Mouse (Mus musculus): ENCODE measurements around the gene Ly6g6d. TPM values are rescaled to one million over a fixed set of nuclear protein-coding genes. Genes with fewer than 3 reads are reported as not detected.

The Ly6g6d gene
- total RNA-seq, 4 experiments from 2014 or later = 0.46 to 0.68 TPM; not detected in 2

GRCm38 (mm10) chr17:35097164-35097655, 19.3 kb upstream of the Ly6g6d start:
- no peak for DNase-seq

GRCm38 (mm10) chr17:35096597-35096996, 18.7 kb upstream of the Ly6g6d start:
- no peak for DNase-seq

GRCm38 (mm10) chr17:35094475-35095365, 16.9 kb upstream of the Ly6g6d start:
- DNase-seq = no peak

- DNase-seq = no peak
Measured at GRCm38 (mm10) chr17:35092403-35093198, 14.7 kb upstream of the Ly6g6d start.

- DNase-seq = peak; percentile 33
Measured at GRCm38 (mm10) chr17:35090166-35090932, 12.5 kb upstream of the Ly6g6d start.

- DNase-seq = peak; percentile 90
Measured at GRCm38 (mm10) chr17:35088825-35089644, 11.2 kb upstream of the Ly6g6d start, which contains the start of gene Abhd16a. Gene Abhd16a (plus strand): TSS chr17:35089263.

- no peak for DNase-seq
Measured at GRCm38 (mm10) chr17:35088151-35088550, 10.3 kb upstream of the Ly6g6d start.

- DNase-seq = no peak
Measured at GRCm38 (mm10) chr17:35085208-35085865, 7.5 kb upstream of the Ly6g6d start, which contains the start of gene Ly6g6f. Gene Ly6g6f (minus strand): TSS chr17:35085610.

GRCm38 (mm10) chr17:35083929-35084497, 6.1 kb upstream of the Ly6g6d start:
- no peak for DNase-seq

GRCm38 (mm10) chr17:35082841-35083576, 5.1 kb upstream of the Ly6g6d start:
- DNase-seq = no peak

GRCm38 (mm10) chr17:35080710-35081109, 2.8 kb upstream of the Ly6g6d start:
- no peak for DNase-seq

GRCm38 (mm10) chr17:35080248-35080647, 2.4 kb upstream of the Ly6g6d start:
- DNase-seq = no peak

GRCm38 (mm10) chr17:35079778-35080177, 1.9 kb upstream of the Ly6g6d start:
- no peak for DNase-seq

GRCm38 (mm10) chr17:35077285-35077684, 580 bp downstream of the Ly6g6d start:
- no peak for DNase-seq

- no peak for DNase-seq
Measured at GRCm38 (mm10) chr17:35076507-35077176, 1.2 kb downstream of the Ly6g6d start, which contains the start of gene Ly6g6e. Gene Ly6g6e (plus strand): TSS chr17:35076902.

GRCm38 (mm10) chr17:35074097-35074496, 3.8 kb downstream of the Ly6g6d start:
- no peak for DNase-seq

- DNase-seq = no peak
Measured at GRCm38 (mm10) chr17:35071454-35071853, 6.4 kb downstream of the Ly6g6d start.

- DNase-seq = no peak
Measured at GRCm38 (mm10) chr17:35070556-35071229, 7.2 kb downstream of the Ly6g6d start.
